Mouse (Mus musculus): ENCODE data around the gene Slc15a1. TPM values are rescaled to one million over a fixed set of nuclear protein-coding genes. Genes with fewer than 3 reads are reported as not detected.

Gene Slc15a1
- total RNA-seq (2023), result not detected

DNA sequence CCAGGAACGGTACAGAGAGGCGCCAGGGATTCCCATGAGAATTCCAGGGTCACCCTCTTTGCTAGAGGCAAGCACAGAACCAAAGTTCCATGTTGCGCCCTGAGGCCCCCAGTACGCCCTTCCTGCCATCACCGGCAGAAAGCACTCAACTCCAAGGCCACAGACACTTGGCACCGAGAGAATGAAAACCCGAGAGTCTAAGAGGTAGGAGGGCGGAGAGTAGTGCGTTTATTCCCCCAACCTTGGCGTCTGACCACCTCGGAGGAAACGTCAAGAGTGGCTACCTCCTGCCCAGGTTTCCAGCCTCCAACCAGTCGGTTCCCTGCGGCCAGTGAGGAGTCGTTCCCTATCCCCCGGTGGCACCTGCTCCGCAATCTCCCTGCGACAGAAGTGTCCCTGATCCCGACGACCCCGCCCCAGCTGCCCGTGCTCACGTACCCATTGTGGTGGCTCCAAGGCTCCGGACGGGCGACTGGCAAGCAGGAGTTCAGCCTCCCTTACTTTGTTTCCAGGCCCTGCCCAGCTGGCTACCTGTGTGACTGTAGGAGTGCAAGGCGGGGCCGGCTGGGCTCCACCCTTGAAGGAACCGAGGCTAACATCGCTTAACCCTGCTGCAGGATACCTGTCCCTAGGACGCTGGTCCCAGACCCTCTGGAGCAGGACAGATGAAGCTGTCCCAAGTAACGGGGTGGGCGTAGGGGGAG, at the start of gene Slc15a1:
Slc15a1 (minus strand) TSS at position 472 of the 704 bp plus-strand sequence.

Other genes with a start within 250 kb of the Slc15a1 start
- 100 to 1,000 TPM; 181 to 186 TPM for gene Stk24, start 125.2 kb downstream of the Slc15a1 start, total RNA-seq (2023)

All from neutrophil, adult 59 days (primary cell).